In the genomic region with DNA sequence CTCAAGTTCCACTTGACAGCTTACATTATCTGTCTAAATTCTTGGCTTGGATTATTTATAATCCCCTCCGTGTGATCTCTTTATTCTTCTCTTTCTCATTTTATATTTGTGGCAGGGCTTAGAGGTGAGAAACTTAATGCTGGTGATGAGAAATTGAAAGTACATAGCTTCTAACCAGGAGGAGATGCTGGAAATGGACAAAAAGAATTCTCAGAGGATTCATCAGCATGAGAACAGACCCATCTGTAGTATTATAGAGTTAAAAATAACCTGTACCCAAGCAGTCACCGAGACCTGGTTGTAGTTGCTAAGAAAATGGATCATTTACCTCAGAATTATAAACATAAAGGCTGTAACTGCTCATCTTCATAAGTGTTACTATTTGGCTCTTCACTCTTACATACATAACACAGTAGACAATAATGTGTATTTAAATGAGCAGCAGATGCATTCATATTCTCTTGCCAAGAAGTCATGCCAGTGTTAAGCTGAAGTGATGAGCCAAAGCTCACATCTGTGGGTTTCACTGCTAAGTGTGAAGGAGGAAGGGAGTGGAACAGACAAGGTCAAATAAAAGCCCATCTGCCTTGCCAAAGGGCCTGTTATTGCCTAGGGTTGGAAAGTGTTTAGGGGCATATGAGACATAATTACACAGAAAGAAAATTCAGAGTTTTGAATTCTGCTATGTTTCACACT, we compare ENCODE assay signal across 21 mouse cellular contexts.
DNase-seq lines count a peak whose midpoint lies in the region; ATAC-seq lines count a peak whose summit lies in the region.
"Had no signal": no experiment of that assay in that cellular context is flagged by ENCODE, and none has a peak within 500 bp of the region (broad histone marks: within the 10 kb centered on the region; RNA-seq: fewer than 3 reads in every experiment).

No protein-coding gene starts in this region.

- no peak overlapping the region for H3K4me3 ChIP-seq in hindbrain, embryonic 15.5 days
- no peak overlapping the region for H3K4me3 ChIP-seq in hindbrain, embryonic 13.5 days
- H3K4me3 ChIP-seq in midbrain, embryonic 14.5 days (replicated peaks; ENCODE audit: low read depth, low read length), result no peak overlapping the region
- H3K4me3 ChIP-seq in midbrain, embryonic 15.5 days, result no peak overlapping the region
- H3K4me3 ChIP-seq: heart, adult 2 months; intestine, embryonic 15.5 days; midbrain, embryonic 12.5 days; stomach, embryonic 15.5 days had no signal

- H3K27ac ChIP-seq in hindbrain, embryonic 15.5 days (replicated peaks), result no peak overlapping the region
- H3K27ac ChIP-seq in hindbrain, embryonic 13.5 days, result no peak overlapping the region
- no peak overlapping the region for H3K27ac ChIP-seq in midbrain, embryonic 14.5 days (replicated peaks; ENCODE audit: low read depth, low read length)
- H3K27ac ChIP-seq in midbrain, embryonic 15.5 days, result no peak overlapping the region
- H3K27ac ChIP-seq: heart, adult 2 months; intestine, embryonic 15.5 days; midbrain, embryonic 12.5 days; stomach, embryonic 15.5 days had no signal

- no peaks in the 10 kb centered on the region for H3K36me3 ChIP-seq in hindbrain, embryonic 15.5 days
- no peaks in the 10 kb centered on the region for H3K36me3 ChIP-seq in hindbrain, embryonic 13.5 days
- no peaks in the 10 kb centered on the region for H3K36me3 ChIP-seq in midbrain, embryonic 14.5 days (ENCODE audit: control insufficient read depth, insufficient read depth, low read length)
- H3K36me3 ChIP-seq in midbrain, embryonic 15.5 days (replicated peaks), result no peaks in the 10 kb centered on the region
- H3K36me3 ChIP-seq: intestine, embryonic 15.5 days; midbrain, embryonic 12.5 days; stomach, embryonic 15.5 days had no signal

- no peaks in the 10 kb centered on the region for H3K27me3 ChIP-seq in hindbrain, embryonic 15.5 days
- no peaks in the 10 kb centered on the region for H3K27me3 ChIP-seq in hindbrain, embryonic 13.5 days
- no peaks in the 10 kb centered on the region for H3K27me3 ChIP-seq in midbrain, embryonic 14.5 days (ENCODE audit: control insufficient read depth, insufficient read depth, low read length)
- H3K27me3 ChIP-seq in midbrain, embryonic 15.5 days (replicated peaks), result no peaks in the 10 kb centered on the region
- H3K27me3 ChIP-seq: CH12.LX; intestine, embryonic 15.5 days; midbrain, embryonic 12.5 days; stomach, embryonic 15.5 days had no signal

- peak; percentile 78 for ATAC-seq in hindbrain, embryonic 15.5 days (ENCODE audit: low FRiP score, low read depth)
- no peak for ATAC-seq in hindbrain, embryonic 13.5 days (ENCODE audit: low FRiP score)
- ATAC-seq in midbrain, embryonic 14.5 days (ENCODE audit: low FRiP score, low TSS enrichment), result no peak
- ATAC-seq in midbrain, embryonic 15.5 days (replicated peaks), result no peak
- ATAC-seq: intestine, embryonic 15.5 days; liver, postnatal 0 days had no signal

- peak; percentile 4 to 26 for DNase-seq in cerebellum, postnatal 14 days
- DNase-seq in cerebellum, postnatal 4 days (ENCODE audit: low spot score in 2 of 2), result no peak
- peak; percentile 18 for DNase-seq in midbrain, embryonic 14.5 days
- DNase-seq in telencephalon, adult 2 months (ENCODE audit: low read depth, low spot score), result peak; percentile 3
- DNase-seq: adrenal gland, postnatal 14 days; gastrocnemius, postnatal 14 days; heart, adult 2 months; heart, postnatal 36 days; kidney, adult 9 months; kidney, postnatal 25 days; liver; liver, postnatal 0 days; lung, postnatal 10 days; thymus, adult 2 months had no signal

- no peak overlapping the region for H3K9ac ChIP-seq in hindbrain, embryonic 15.5 days
- no peak overlapping the region for H3K9ac ChIP-seq in hindbrain, embryonic 13.5 days
- H3K9ac ChIP-seq in midbrain, embryonic 14.5 days (replicated peaks; ENCODE audit: low read length), result no peak overlapping the region
- no peak overlapping the region for H3K9ac ChIP-seq in midbrain, embryonic 15.5 days
- H3K9ac ChIP-seq: intestine, embryonic 15.5 days; liver, postnatal 0 days; midbrain, embryonic 12.5 days; stomach, embryonic 15.5 days had no signal

- no peaks in the 10 kb centered on the region for H3K9me3 ChIP-seq in hindbrain, embryonic 15.5 days
- no peaks in the 10 kb centered on the region for H3K9me3 ChIP-seq in hindbrain, embryonic 13.5 days
- no peaks in the 10 kb centered on the region for H3K9me3 ChIP-seq in midbrain, embryonic 14.5 days (ENCODE audit: control insufficient read depth, low read length)
- no peaks in the 10 kb centered on the region for H3K9me3 ChIP-seq in midbrain, embryonic 15.5 days
- H3K9me3 ChIP-seq: intestine, embryonic 15.5 days; midbrain, embryonic 12.5 days; stomach, embryonic 15.5 days had no signal

- no peaks in the 10 kb centered on the region for H3K4me1 ChIP-seq in hindbrain, embryonic 15.5 days (replicated peaks)
- H3K4me1 ChIP-seq in hindbrain, embryonic 13.5 days (replicated peaks), result no peaks in the 10 kb centered on the region
- H3K4me1 ChIP-seq in midbrain, embryonic 14.5 days (ENCODE audit: control insufficient read depth, insufficient read depth, low read length), result no peaks in the 10 kb centered on the region
- H3K4me1 ChIP-seq in midbrain, embryonic 15.5 days, result no peaks in the 10 kb centered on the region
- H3K4me1 ChIP-seq: intestine, embryonic 15.5 days; midbrain, embryonic 12.5 days; stomach, embryonic 15.5 days had no signal

- WGBS in hindbrain, embryonic 15.5 days, result 59% methylated on average over 2 of the region's 2 CpGs
- 80% methylated on average over 2 of the region's 2 CpGs for WGBS in hindbrain, embryonic 13.5 days
- WGBS in midbrain, embryonic 14.5 days, result 65% methylated on average over 2 of the region's 2 CpGs
- 59% methylated on average over 2 of the region's 2 CpGs for WGBS in midbrain, embryonic 15.5 days

- no peak overlapping the region for H3K4me2 ChIP-seq in hindbrain, embryonic 15.5 days
- H3K4me2 ChIP-seq in hindbrain, embryonic 13.5 days, result no peak overlapping the region
- no peak overlapping the region for H3K4me2 ChIP-seq in midbrain, embryonic 14.5 days (ENCODE audit: low read length)
- H3K4me2 ChIP-seq in midbrain, embryonic 15.5 days, result no peak overlapping the region
- H3K4me2 ChIP-seq: intestine, embryonic 15.5 days; midbrain, embryonic 12.5 days; stomach, embryonic 15.5 days had no signal

Comparison
In these comparisons a context has a peak if more than half of its experiments do, and no peak if none do; other contexts are left out.
1. DNase-seq: peak in cerebellum, postnatal 14 days (2 of 2), midbrain, embryonic 14.5 days (single experiment) and telencephalon, adult 2 months (single experiment); none in cerebellum, postnatal 4 days (0 of 2).